Mouse (Mus musculus) NIH3T3 (cell line): ENCODE measurements around the gene Tcl1b4.
"Not testable (repeated sequence)": the region's sequence is repeated elsewhere in the genome, so short reads cannot be mapped to it uniquely, and the experiment has no call there.

ENCODE experiments used
- DNase-seq: peaks from one replicate; pipeline ENCODE4 v3.0.0-alpha.2; 2012; ENCODE audit warnings: low read depth

Gene Tcl1b4

DNA sequence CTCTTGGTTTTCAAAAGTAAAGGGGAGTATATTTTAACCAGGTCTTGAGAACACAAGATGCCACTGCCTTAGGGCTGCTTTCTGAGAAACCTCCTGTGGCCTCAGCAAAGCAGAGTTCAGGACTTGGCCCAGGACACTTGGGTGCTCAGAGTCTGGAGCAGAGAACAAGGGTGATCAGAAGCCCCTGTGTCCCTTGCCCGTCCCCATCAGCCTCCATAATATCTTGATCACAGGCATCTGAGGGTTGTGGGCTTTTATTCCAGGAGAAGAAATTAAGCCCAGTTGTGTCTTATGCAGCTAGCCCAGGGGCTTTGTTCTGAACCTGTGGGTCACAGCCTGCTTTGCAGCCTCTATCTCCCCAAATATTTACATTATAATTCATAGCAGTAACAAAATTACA, at the start of gene Tcl1b4:
TSS of gene Tcl1b4 (plus strand) at position 301 of the 400 bp plus-strand sequence.
- not testable (repeated sequence) for DNase-seq

- DNase-seq: not testable (repeated sequence)
Measured at GRCm38 (mm10) chr12:105155286-105155685, 46.5 kb upstream of the Tcl1b4 start.

GRCm38 (mm10) chr12:105158842-105159241, 42.9 kb upstream of the Tcl1b4 start:
- DNase-seq: no peak

GRCm38 (mm10) chr12:105159390-105159789, 42.4 kb upstream of the Tcl1b4 start, which contains the start of gene Tcl1b1:
Gene Tcl1b1, plus strand, starts transcription at chr12:105159690.
- DNase-seq: no peak

DNA sequence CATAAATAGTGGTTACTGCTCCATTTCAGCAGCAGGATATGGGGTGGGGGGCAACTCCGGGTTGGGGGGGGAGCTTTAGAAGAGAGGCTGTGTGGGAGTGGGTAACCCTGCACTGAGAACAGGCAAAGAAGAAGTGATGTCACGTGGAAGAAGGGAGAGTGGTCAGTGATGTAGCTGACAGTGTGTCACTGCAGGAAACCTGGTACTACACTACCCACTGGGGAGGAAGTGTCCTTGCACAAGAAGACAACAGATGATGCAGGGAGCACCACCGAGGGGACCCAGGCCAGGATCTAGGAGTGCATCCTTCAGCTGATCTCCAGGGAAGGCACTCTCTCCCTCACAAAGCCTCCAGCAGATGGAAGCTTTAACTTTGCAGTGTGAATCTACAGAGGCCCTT, 35.0 kb upstream of the Tcl1b4 start:
- no peak for DNase-seq

- no peak for DNase-seq
Measured at GRCm38 (mm10) chr12:105173366-105173765, 28.4 kb upstream of the Tcl1b4 start.

GRCm38 (mm10) chr12:105174318-105174717, 27.4 kb upstream of the Tcl1b4 start:
- peak; percentile 21 for DNase-seq

DNA sequence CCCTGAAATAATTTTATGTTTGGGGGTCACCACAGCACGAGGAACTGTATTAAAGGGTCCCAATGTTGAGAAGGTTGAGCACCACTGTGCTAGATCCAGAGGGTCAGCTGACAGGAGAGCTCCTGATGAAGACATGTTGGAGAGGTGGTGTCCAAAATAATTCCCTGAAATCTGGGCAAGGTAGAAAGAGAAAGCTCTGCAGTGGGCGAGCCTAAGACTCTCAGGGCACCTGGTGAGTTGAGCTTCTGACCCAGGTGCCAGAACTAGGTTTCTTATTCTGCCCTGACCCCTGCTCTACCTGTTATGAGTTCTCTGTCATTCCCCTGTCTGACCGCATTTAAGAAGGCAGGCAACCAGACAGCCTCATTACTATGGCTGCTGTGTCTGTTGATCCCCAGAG, 25.7 kb upstream of the Tcl1b4 start, which contains the start of gene Tcl1b5:
TSS of gene Tcl1b5 (plus strand) at position 301 of the 400 bp plus-strand sequence.
- not testable (repeated sequence) for DNase-seq

DNA sequence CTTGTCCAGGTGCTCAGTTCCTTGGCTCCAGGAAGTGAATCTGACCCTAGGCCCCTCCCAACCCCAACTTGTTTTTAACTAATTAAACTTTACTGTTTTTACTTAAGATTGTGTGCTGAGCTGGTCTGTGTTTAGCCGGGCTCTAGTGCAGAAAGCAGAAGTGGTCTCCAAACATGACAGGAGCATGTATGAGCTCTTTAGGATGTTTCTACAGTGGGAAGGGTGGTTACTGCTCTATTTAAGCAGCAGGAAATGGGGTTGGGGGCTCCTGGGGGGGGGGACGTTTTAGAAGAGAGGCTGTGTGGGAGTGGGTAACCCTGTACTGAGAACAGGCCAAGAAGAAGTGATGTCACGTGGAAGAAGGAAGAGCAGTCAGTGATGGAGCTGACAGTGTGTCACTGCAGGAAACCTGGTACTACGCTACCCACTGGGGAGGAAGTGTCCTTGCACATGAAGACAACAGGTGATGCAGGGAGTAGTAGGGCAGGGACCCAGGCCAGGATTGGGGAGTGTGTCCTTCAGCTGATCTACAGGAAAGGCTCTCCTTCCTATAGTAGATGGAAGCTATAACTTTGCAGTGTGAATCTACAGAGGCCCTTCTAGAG, 20.6 kb upstream of the Tcl1b4 start:
- not testable (repeated sequence) for DNase-seq

- DNase-seq: not testable (repeated sequence)
Measured at GRCm38 (mm10) chr12:105188980-105189379, 12.8 kb upstream of the Tcl1b4 start.

GRCm38 (mm10) chr12:105190743-105191142, 11.0 kb upstream of the Tcl1b4 start, which contains the start of gene Tcl1b3:
Gene Tcl1b3, plus strand, starts transcription at chr12:105191043.
- not testable (repeated sequence) for DNase-seq

GRCm38 (mm10) chr12:105199684-105200497, 1.9 kb upstream of the Tcl1b4 start:
- DNase-seq: not testable (repeated sequence)

- DNase-seq: no peak
Measured at GRCm38 (mm10) chr12:105207071-105207470, 5.3 kb downstream of the Tcl1b4 start.

GRCm38 (mm10) chr12:105208441-105208840, 6.7 kb downstream of the Tcl1b4 start:
- DNase-seq: no peak

DNA sequence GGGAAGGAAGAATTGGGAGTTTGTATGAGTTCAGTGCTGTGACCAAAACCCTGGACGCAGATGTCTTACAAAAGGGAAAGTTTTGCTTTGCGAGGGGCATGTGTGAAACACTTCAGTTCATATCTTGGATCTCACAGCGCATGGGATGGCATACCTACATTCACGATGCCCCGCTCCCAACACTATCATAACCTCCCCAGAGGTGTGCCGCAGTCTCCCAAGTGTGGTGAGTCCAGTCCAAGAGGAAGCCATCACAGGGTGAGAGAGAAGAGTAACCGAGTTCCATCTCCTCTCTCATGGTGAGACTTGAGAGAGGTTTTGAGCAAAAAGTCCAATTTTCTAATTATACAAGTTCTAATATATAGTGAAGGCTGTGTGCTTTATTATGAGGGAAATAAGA, 7.5 kb downstream of the Tcl1b4 start:
- no peak for DNase-seq

GRCm38 (mm10) chr12:105217101-105217760, 15.5 kb downstream of the Tcl1b4 start:
- no peak for DNase-seq

DNA sequence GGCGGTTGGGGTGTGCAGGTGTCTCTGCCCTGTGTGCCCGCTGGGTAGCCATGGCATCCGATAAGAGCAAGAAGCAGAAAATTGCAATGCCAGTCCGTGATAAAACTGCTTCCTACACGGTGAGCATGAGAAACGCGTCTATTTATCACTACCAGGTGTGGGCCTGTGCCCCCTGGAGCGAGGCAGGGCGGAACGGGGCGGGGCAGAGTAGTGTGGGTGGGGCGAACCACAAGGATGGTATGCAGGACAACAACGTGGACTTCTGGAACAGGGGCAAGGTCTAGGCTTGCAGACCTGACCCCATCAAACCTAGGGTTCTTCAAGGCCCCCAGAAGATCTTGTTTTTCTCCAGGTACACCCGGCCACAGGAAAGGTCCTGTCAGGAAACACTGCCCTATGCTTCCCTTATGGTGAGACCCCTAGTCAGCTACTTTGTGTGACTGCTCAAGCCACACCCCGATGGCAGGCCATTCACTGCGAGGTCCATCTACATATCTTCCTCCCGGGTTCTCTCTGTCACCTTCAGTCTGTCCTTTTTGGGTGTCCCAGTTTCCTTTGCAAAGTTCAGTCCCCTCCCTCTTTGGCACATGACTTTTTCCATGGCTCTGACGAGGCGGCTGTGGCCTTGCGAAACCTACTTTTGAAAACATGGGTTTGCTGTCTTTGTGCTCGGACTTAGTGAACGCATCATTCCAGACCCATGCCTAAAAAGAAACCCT, 21.0 kb downstream of the Tcl1b4 start, which contains the start of gene Tcl1:
TSS of gene Tcl1 (minus strand) at position 193 of the 719 bp plus-strand sequence.
- peak; percentile 8 for DNase-seq

DNA sequence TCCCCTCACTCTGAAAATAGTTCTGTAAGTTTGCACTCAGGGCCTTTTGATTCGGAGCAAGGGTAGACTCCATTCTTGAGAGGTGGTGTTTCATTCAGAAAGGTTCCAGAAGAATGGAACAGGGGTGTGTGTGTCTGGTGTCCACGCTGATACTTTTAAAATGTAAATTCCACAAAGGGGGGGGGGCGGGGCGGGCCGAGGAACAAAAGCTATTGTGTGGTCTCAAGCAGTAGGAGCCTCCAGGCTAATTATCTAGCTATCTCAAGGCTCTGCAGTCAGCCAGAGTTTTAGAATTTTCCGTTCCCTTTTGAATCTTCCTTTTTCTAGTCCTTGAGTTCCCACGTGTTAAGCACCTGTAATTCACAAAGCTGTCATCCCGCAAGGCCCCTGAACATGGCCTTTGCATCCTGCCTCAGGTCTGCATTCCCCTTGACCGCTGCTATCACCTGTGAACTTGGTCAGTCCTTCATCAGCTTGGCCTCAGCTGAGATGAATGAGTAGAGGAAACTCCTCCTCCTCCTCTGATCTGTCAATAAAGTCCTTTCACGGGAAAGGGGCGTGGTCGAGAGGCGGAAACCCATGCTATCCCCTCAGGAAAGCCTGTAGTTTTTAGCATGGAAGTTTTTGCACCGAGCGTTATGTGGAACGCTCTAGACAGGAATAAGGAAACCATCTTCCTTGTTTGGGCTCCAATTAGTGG, 23.0 kb downstream of the Tcl1b4 start:
- no peak for DNase-seq

GRCm38 (mm10) chr12:105234362-105234761, 32.6 kb downstream of the Tcl1b4 start:
- DNase-seq: no peak

- DNase-seq: no peak
Measured at GRCm38 (mm10) chr12:105235091-105235490, 33.3 kb downstream of the Tcl1b4 start.

- no peak for DNase-seq
Measured at GRCm38 (mm10) chr12:105239060-105239459, 37.3 kb downstream of the Tcl1b4 start.
